Mouse (Mus musculus): Measurements from ENCODE around the gene Lrrc74b. TPM values are rescaled to one million over a fixed set of nuclear protein-coding genes. Genes with fewer than 3 reads are reported as not detected.
"Not testable (repeated sequence)": the region's sequence is repeated elsewhere in the genome, so short reads cannot be mapped to it uniquely, and the experiment has no call there.

Lrrc74b gene
- polyA plus RNA-seq, 1 experiment from 2014 or later = 0.62 TPM

DNA sequence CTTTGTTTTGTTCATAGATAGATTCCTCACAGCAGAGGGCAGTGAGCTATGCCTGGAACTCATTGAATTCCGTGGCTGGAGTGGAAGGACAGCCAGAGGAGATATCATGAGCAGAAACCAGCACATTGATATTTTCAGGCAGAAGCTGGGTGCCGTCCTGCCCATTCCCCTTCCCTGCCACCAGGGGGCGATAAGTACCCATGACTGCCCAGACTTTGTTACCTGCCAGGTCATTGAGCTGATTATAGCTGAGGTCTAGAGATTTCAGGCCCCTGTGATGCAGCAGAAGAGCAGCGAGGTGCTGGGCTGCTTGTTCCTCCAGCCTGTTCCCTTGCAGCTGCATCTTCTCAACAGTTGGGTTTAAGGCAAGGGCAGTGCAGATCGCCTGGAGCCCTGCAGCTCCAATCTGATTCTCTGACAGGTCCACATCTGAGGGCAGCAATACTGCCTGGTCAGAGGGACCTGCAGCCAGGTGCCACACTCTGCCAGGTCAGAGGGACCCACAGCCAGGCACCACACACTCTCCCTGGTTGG is 3.0 kb downstream of the Lrrc74b start:
- Histone ChIP-seq H3K9me3 (replicated peaks; ENCODE audit: control insufficient read depth, low read length) (no peaks in the 10 kb centered on the region), H3K36me3 (ENCODE audit: control insufficient read depth, insufficient read depth, low read length) (no peaks in the 10 kb centered on the region), H3K27ac (ENCODE audit: low read depth, low read length) (no peak overlapping the region), H3K9ac (ENCODE audit: low read length) (no peak overlapping the region), H3K4me1 (ENCODE audit: control insufficient read depth, insufficient read depth, low read length) (peaks cover 17% of the 10 kb centered on the region), H3K4me2 (ENCODE audit: low read length) (no peak overlapping the region; the same call in 1 of the 2 replicates), H3K4me3 (ENCODE audit: low read depth, low read length) (no peak overlapping the region), H3K27me3 (replicated peaks; ENCODE audit: control insufficient read depth, insufficient read depth, low read length) (peaks cover 10% of the 10 kb centered on the region; the same call in 1 of the 2 replicates)
- 0 out of 2 replicates have a peak, but pooled peaks have one; percentile 24 for ATAC-seq
- peak; percentile 73 for DNase-seq (ENCODE audit: low spot score)
- WGBS = 1% methylated on average over 5 of the region's 5 CpGs

DNA sequence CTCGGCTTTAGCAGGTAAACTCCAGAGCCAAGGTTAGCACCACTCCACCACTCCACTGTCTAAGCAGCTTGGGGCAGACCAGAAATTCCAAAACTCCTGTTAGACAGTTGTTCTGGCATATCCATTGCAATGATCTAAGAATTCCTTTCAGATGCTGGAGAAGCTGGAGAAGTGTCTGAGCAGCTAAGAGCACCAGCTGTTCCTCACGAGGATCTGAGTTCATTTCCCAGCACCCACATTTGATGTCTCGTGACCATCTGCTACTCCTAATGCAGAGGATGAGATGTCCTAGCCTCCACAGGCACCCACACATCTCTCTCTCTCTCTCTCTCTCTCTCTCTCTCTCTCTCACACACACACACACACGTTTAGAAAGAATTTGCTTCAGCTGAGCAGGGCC is 4.1 kb downstream of the Lrrc74b start:
- no peaks in the 10 kb centered on the region for H3K9me3 ChIP-seq (replicated peaks; ENCODE audit: control insufficient read depth, low read length)
- H3K4me1 ChIP-seq (ENCODE audit: control insufficient read depth, insufficient read depth, low read length) = peaks cover 16% of the 10 kb centered on the region
- H3K9ac ChIP-seq (ENCODE audit: low read length) = no peak overlapping the region
- 0 out of 2 replicates have a peak, but pooled peaks cover 3% of the 10 kb centered on the region for H3K27me3 ChIP-seq (replicated peaks; ENCODE audit: control insufficient read depth, insufficient read depth, low read length)
- no peaks in the 10 kb centered on the region for H3K36me3 ChIP-seq (ENCODE audit: control insufficient read depth, insufficient read depth, low read length)
- ATAC-seq = no peak
- H3K27ac ChIP-seq (ENCODE audit: low read depth, low read length) = no peak overlapping the region
- no peak overlapping the region for H3K4me2 ChIP-seq (ENCODE audit: low read length)
- no peak for DNase-seq (ENCODE audit: low spot score)
- 48% methylated on average over 4 of the region's 4 CpGs for WGBS
- H3K4me3 ChIP-seq (ENCODE audit: low read depth, low read length) = no peak overlapping the region

DNA sequence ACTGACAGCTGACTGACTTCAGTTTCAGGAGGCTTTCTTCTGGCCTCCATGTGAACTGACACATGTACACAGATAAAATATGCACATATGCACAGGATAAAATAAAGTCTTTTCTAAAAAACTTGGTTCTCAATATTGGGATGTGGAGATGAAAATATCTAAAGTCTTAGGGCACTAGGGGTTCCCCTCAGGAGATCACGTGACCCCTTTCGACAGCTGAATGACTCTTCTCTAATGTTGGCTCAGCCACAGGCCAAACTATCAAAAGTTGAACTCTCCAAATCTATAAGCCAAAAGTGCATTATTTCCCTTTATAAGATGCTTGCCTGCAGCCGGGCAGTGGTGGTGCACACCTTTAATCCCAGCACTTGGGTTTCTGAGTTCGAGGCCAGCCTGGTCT is 4.9 kb downstream of the Lrrc74b start:
- Histone ChIP-seq H3K4me1 (ENCODE audit: control insufficient read depth, insufficient read depth, low read length) (peaks cover 9% of the 10 kb centered on the region), H3K27ac (ENCODE audit: low read depth, low read length) (no peak overlapping the region), H3K27me3 (replicated peaks; ENCODE audit: control insufficient read depth, insufficient read depth, low read length) (no peaks in the 10 kb centered on the region), H3K4me2 (ENCODE audit: low read length) (no peak overlapping the region), H3K36me3 (ENCODE audit: control insufficient read depth, insufficient read depth, low read length) (no peaks in the 10 kb centered on the region), H3K9ac (ENCODE audit: low read length) (no peak overlapping the region), H3K4me3 (ENCODE audit: low read depth, low read length) (no peak overlapping the region), H3K9me3 (replicated peaks; ENCODE audit: control insufficient read depth, low read length) (no peaks in the 10 kb centered on the region)
- 87% methylated on average over 4 of the region's 4 CpGs for WGBS
- ATAC-seq = no peak
- DNase-seq (ENCODE audit: low spot score) = no peak

DNA sequence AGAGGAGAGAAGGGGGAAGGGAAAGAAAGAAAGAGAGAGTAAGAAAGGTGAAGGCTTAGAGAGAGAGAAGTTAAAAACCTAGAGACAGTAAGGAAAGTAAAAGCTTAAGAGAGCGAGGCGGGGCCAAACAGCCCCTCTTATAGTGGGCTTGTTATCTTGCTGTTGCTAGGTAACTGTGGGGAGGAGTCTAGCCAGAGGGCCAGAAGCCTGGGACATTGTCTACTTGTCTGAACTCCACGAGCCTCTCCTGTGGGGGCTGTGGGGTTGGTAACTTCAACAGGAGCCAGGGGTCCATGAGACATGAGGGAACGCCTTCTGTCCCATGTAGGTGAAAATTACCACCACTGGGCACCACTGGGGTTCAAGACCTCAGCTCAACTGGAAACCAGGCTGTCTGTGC is 6.3 kb downstream of the Lrrc74b start:
- not testable (repeated sequence) for H3K4me3 ChIP-seq (ENCODE audit: low read depth, low read length); H3K4me2 ChIP-seq (ENCODE audit: low read length); H3K9me3 ChIP-seq (replicated peaks; ENCODE audit: control insufficient read depth, low read length); H3K36me3 ChIP-seq (ENCODE audit: control insufficient read depth, insufficient read depth, low read length); H3K4me1 ChIP-seq (ENCODE audit: control insufficient read depth, insufficient read depth, low read length); H3K27me3 ChIP-seq (replicated peaks; ENCODE audit: control insufficient read depth, insufficient read depth, low read length); H3K9ac ChIP-seq (ENCODE audit: low read length)
- 10% methylated on average over 4 of the region's 4 CpGs for WGBS
- ATAC-seq (peak; percentile 47; the same call in 1 of the 2 replicates), DNase-seq (ENCODE audit: low spot score) (peak; percentile 39)
- peak overlapping the region; percentile 64 for H3K27ac ChIP-seq (ENCODE audit: low read depth, low read length)

DNA sequence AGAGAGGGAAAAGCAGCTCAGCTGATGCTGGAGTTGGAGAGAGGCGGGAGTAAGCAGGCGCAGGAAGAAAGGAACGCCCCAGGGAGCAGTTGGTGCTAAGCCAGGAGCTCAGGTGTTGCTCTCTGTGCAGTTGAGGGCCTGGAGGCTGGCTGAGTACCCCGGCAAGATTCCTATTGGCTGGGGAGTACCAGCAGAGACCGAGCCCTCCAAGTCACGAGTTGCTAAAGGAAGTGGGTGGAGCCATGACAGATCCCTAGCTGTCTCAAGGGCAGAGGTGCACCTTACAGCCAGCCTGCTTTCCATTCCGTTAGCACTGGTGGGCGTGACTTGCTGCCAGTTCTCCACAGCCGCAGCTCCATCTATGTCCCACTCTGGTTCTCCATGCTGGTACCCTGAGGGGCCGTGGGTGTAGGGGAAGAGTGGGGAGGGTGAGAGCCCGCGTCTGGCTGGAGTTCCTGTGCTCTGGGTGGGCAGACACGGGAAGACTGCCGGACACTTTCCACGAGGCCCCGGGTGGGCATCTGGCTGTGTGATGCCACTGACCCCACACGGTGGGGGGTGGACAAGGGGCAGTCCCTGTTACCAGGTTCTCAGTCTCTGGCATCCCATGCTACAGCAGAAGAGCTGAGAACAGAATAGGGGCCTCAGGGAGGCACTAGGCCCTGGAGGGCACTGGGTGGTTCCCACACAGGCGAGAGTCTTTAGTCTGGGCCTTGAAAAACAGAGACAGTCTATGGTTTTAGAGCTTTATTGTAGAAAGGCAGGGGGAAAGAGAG is 6.9 kb downstream of the Lrrc74b start:
- H3K36me3 ChIP-seq (ENCODE audit: control insufficient read depth, insufficient read depth, low read length) = no peaks in the 10 kb centered on the region
- DNase-seq (ENCODE audit: low spot score) (peak; percentile 68), ATAC-seq (peak; percentile 85)
- no peaks in the 10 kb centered on the region for H3K9me3 ChIP-seq (replicated peaks; ENCODE audit: control insufficient read depth, low read length)
- H3K9ac ChIP-seq (ENCODE audit: low read length) = peak overlapping the region; percentile 43; the same call in 1 of the 2 replicates
- H3K4me3 ChIP-seq (ENCODE audit: low read depth, low read length) = 0 out of 2 replicates have a peak overlapping the region, but pooled peaks have one; percentile 4
- peak overlapping the region; percentile 64 for H3K27ac ChIP-seq (ENCODE audit: low read depth, low read length)
- H3K27me3 ChIP-seq (replicated peaks; ENCODE audit: control insufficient read depth, insufficient read depth, low read length) = no peaks in the 10 kb centered on the region
- H3K4me1 ChIP-seq (ENCODE audit: control insufficient read depth, insufficient read depth, low read length) = peaks cover 8% of the 10 kb centered on the region
- WGBS = 2% methylated on average over 18 of the region's 18 CpGs
- H3K4me2 ChIP-seq (ENCODE audit: low read length) = peak overlapping the region; percentile 41

DNA sequence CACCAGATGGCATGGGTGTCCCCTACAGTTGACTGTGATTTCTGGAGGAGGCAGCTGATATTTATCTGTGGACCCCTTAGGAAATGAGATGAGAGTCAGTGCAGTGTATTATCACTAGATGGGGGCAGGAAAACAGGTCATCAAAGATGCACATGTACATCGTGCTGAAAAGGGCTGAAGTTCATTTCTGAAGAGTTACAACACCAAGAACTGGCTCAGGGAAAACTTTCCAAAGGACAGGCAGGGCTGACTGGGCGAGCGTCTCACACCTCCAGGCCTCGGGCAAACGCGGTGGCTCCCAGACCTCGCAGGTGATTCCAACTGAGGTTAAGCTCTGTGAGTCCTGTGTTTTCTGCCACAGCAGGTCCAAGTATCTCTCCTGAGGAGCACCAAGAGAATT is 8.2 kb downstream of the Lrrc74b start:
- DNase-seq (ENCODE audit: low spot score) (no peak), ATAC-seq (no peak)
- Histone ChIP-seq H3K4me2 (ENCODE audit: low read length) (no peak overlapping the region), H3K36me3 (ENCODE audit: control insufficient read depth, insufficient read depth, low read length) (no peaks in the 10 kb centered on the region), H3K27ac (ENCODE audit: low read depth, low read length) (no peak overlapping the region), H3K9me3 (replicated peaks; ENCODE audit: control insufficient read depth, low read length) (no peaks in the 10 kb centered on the region), H3K4me1 (ENCODE audit: control insufficient read depth, insufficient read depth, low read length) (peaks cover 5% of the 10 kb centered on the region; the same call in 1 of the 2 replicates), H3K4me3 (ENCODE audit: low read depth, low read length) (no peak overlapping the region), H3K9ac (ENCODE audit: low read length) (no peak overlapping the region), H3K27me3 (replicated peaks; ENCODE audit: control insufficient read depth, insufficient read depth, low read length) (no peaks in the 10 kb centered on the region)
- 85% methylated on average over 7 of the region's 7 CpGs for WGBS

DNA sequence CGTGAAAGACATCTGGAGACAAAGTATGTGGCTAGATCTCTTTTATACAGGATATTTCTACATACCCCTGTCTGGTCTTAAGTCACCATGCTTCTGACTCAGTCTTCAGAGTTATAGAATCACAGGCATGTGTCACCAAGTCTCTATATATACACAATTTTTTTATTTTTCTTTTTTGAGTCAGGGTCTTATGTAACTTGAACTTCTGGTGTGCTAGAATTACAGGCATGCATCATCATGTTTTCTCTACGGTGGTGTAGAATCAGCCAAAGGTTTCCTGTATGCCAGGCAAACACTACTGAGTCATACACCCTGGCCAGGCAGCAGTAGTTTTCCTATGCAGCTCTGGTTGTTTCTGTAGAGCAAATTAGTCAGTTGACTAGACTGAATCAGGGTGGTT is 18.4 kb downstream of the Lrrc74b start:
- H3K4me1 ChIP-seq (ENCODE audit: control insufficient read depth, insufficient read depth, low read length) = no peaks in the 10 kb centered on the region
- no peaks in the 10 kb centered on the region for H3K27me3 ChIP-seq (replicated peaks; ENCODE audit: control insufficient read depth, insufficient read depth, low read length)
- WGBS = 83% methylated on average over 2 of the region's 2 CpGs
- no peak overlapping the region for H3K27ac ChIP-seq (ENCODE audit: low read depth, low read length)
- no peak overlapping the region for H3K4me3 ChIP-seq (ENCODE audit: low read depth, low read length)
- no peaks in the 10 kb centered on the region for H3K9me3 ChIP-seq (replicated peaks; ENCODE audit: control insufficient read depth, low read length)
- ATAC-seq (no peak), DNase-seq (ENCODE audit: low spot score) (no peak)
- H3K36me3 ChIP-seq (ENCODE audit: control insufficient read depth, insufficient read depth, low read length) = no peaks in the 10 kb centered on the region
- H3K4me2 ChIP-seq (ENCODE audit: low read length) = no peak overlapping the region
- H3K9ac ChIP-seq (ENCODE audit: low read length) = no peak overlapping the region

DNA sequence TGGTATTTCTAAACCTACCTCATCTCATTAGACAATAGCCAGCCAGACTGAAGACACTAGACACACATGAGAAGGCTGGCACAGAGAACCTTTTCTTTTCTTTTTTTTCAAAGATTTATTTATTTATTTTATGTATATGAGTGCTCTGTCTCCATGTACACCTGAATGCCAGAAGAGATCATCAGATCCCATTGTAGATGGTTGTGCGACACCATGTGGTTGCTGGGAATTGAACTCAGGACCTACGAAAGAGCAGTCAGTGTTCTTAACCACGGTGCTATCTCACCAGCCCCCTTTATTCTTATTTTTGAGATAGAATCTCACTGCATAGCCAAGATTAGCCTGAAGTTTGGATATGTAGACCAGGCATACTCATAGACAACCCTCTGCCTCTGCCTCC is 24.5 kb downstream of the Lrrc74b start:
- Histone ChIP-seq H3K4me2 (ENCODE audit: low read length) (no peak overlapping the region), H3K4me3 (ENCODE audit: low read depth, low read length) (no peak overlapping the region), H3K36me3 (ENCODE audit: control insufficient read depth, insufficient read depth, low read length) (no peaks in the 10 kb centered on the region), H3K27ac (ENCODE audit: low read depth, low read length) (no peak overlapping the region), H3K4me1 (ENCODE audit: control insufficient read depth, insufficient read depth, low read length) (peaks cover 4% of the 10 kb centered on the region), H3K27me3 (replicated peaks; ENCODE audit: control insufficient read depth, insufficient read depth, low read length) (no peaks in the 10 kb centered on the region), H3K9ac (ENCODE audit: low read length) (no peak overlapping the region), H3K9me3 (replicated peaks; ENCODE audit: control insufficient read depth, low read length) (no peaks in the 10 kb centered on the region)
- no peak for DNase-seq (ENCODE audit: low spot score)
- WGBS = 94% methylated on average over 3 of the region's 3 CpGs
- no peak for ATAC-seq

DNA sequence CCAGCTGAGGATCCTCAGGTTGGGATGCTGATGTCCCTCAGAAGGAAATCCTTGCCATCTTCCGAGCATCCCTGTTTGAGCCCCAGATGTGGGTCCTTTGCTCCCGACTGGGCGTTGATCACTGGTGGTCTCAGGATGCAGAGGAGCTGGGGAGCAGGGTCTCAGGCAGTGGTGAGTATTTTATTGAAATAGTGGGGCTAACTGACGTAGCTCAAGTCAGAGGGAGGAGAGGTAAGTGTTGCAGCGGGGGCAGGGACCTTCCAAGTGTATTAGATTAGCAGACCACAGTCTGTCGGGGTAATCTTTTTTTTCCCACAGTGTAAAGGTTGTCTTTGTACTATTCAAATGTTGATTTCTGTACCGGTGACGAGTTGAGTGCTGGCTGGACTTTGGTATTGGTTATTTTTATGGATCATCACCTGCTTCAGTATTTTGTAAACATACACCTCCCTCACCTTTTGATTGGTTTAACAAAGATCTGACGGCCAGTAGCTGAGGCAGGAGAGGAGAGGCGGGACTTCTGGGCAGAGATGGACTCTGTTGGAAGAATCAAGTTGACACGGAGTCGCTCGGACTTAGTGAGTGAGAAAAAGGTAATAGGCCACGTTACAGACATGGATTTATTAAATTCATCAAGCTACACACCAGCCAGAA is 28.2 kb downstream of the Lrrc74b start:
- 73% methylated on average over 14 of the region's 14 CpGs for WGBS
- Histone ChIP-seq H3K27ac (ENCODE audit: low read depth, low read length) (no peak overlapping the region), H3K4me2 (ENCODE audit: low read length) (no peak overlapping the region), H3K9me3 (replicated peaks; ENCODE audit: control insufficient read depth, low read length) (no peaks in the 10 kb centered on the region), H3K9ac (ENCODE audit: low read length) (no peak overlapping the region), H3K4me1 (ENCODE audit: control insufficient read depth, insufficient read depth, low read length) (peaks cover 11% of the 10 kb centered on the region), H3K36me3 (ENCODE audit: control insufficient read depth, insufficient read depth, low read length) (peaks cover 12% of the 10 kb centered on the region), H3K27me3 (replicated peaks; ENCODE audit: control insufficient read depth, insufficient read depth, low read length) (no peaks in the 10 kb centered on the region), H3K4me3 (ENCODE audit: low read depth, low read length) (no peak overlapping the region)
- DNase-seq (ENCODE audit: low spot score) (no peak), ATAC-seq (no peak)

Measured in forebrain, embryonic 14.5 days (tissue).